Mouse (Mus musculus) frontal cortex, adult (tissue): ENCODE data around the gene Slc2a6.
A peak's percentile ranks its signal among the peaks of the same experiment; 100 is the strongest.

ENCODE experiments used
- ATAC-seq: cut with Nextera tagmentation; 2 replicates; pipeline ENCODE4 v1.9.2; 2017; ENCODE audit warnings: mild to moderate bottlenecking, moderate library complexity, mixed read lengths; ENCODE audit not compliant: low TSS enrichment

The Slc2a6 gene

GRCm38 (mm10) chr2:27036003-27036402, 8.2 kb upstream of the Slc2a6 start:
- ATAC-seq: no peak

DNA sequence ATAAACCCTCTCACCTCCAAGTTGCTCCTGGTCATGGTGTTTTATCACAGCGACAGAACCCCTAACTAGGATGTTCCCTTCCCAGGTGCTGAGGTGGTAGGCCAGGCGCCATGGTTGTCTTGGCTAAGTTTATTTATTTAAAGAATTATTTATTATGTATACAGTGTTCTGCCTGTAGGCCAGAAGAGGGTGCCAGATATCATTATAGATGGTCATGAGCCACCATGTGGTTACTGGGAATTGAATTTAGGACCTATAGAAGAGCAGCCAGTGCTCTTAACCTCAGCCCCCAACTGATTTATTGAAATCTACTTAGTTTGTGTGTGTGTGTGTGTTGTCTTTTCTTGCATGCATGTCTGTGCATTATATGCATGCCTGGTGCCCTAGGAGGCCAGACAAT, 4.6 kb upstream of the Slc2a6 start:
- ATAC-seq: no peak

GRCm38 (mm10) chr2:27028437-27029015, 728 bp upstream of the Slc2a6 start:
- no peak for ATAC-seq

GRCm38 (mm10) chr2:27026857-27027617, 761 bp downstream of the Slc2a6 start:
- no peak for ATAC-seq

DNA sequence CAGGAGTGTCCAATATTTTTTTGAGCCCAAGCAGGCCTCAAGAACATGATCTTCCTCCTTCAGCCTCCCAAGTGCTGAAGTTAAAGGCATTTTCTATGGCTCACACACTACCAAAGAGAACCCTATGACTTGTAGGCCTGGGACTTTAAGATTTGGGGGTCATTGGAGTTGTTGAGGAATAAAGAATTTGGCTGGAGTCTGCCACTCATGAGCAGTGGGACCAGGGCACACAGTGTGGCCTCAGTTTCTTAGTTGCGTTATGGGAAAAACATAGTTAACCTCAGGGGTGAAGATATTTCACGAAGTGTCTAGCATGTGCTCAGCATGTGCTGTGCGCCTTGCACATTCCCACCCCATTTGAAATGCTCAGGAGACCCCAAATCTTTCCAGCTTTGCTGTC, 1.5 kb downstream of the Slc2a6 start:
- no peak for ATAC-seq

- no peak for ATAC-seq
These were observed 2.3 kb downstream of the Slc2a6 start for GRCm38 (mm10) chr2:27025545-27025944.

DNA sequence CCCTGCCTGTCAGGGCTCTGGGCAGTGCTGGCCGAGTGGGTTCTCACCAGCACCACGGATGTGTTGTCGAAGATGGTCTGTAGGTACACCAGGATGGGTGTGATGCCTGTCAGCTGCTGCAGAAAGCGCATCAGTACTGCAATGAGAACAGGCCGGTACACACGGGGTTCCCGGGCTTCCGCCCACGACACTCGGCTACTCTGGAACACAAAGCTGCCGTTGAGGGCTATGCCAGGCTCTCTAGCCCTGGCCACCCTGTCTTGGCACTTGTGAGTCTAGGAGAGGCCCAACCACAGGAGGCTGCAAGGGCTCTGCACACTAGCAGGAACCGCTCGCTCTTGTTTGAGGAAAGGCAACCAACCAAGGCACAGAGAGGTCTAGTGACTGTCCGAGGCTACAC, 3.7 kb downstream of the Slc2a6 start:
- no peak for ATAC-seq

DNA sequence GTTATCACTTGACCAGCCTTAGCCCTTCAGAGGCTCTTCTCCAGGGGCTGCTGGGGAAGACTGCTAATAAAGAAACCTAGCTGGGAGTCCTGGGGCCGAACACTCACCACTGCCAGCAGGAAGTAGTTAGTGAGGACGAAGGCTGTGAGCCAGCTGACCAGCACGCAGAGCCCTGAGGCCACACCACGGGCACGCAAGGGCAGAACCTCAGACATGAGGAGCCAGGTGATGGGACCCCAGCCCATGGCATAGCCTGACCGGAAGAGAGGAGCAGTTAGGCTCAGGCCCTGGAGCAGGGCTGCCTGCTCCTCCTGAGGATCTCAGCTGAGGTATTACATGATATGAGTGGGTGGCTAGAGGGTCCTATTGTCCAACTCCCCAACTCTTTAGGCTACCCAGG, 5.2 kb downstream of the Slc2a6 start:
- no peak for ATAC-seq

- no peak for ATAC-seq
These were observed 6.7 kb downstream of the Slc2a6 start for GRCm38 (mm10) chr2:27021103-27021502.

DNA sequence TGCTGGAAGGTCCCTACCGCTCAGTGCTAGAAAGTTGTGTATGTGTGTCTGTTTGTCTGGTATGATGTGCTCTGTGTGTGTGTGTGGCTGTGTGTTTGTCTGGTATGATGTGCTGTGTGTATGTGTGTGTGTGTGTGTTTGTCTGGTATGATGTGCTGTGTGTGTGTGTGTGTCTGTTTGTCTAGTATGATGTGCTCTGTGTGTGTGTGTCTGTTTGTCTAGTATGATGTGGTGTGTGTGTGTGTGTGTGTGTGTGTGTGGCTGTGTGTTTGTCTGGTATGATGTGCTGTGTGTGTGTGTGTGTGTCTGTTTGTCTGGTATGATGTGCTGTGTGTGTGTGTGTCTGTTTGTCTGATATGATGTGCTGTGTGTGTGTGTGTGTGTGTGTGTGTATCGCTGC, 8.3 kb downstream of the Slc2a6 start:
- no peak for ATAC-seq

DNA sequence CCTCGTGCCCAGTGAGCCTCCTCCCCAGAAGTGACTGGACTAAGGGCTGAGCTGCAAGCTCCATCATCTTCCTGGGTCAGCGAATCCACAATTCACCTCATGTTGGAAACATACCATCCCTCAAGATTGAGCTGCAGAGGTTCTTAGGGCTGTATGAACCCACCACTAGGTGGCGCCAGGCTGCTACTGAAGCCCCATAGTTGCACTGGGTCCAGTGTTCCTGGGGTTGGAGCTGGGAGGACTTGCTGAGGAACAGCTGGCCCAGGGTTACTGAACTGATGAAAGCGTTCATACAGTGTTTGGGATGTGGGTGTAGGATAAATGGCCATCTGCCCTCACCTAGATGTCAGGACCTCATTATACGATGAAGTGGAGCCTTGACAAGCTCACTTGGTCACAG, 10.0 kb downstream of the Slc2a6 start:
- ATAC-seq: peak; percentile 56

GRCm38 (mm10) chr2:27009714-27010244, 18.0 kb downstream of the Slc2a6 start, which contains the start of gene Cacfd1:
Gene Cacfd1 (plus strand): TSS chr2:27009926.
- peak; percentile 77 for ATAC-seq

DNA sequence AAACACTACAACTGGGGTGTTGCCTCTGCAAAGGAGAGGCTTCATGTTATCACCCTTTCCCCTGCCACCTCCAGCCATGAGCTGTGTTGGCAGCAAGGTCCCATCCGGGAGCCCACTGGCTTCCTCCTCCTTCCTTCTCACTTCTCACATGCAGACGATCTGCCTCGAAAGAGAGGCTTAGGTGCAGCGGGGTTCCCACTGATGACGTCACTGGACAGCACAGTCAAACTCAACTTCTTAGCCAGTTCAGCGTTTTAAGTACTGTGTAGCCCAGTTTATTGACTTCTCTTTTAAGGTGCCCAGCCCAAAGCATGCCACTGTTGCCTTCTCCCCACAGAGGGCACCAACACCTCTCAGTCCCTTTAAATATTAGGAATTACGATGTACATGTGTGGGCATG, 20.1 kb downstream of the Slc2a6 start:
- no peak for ATAC-seq

GRCm38 (mm10) chr2:27006255-27006654, 21.5 kb downstream of the Slc2a6 start:
- ATAC-seq: peak; percentile 60

DNA sequence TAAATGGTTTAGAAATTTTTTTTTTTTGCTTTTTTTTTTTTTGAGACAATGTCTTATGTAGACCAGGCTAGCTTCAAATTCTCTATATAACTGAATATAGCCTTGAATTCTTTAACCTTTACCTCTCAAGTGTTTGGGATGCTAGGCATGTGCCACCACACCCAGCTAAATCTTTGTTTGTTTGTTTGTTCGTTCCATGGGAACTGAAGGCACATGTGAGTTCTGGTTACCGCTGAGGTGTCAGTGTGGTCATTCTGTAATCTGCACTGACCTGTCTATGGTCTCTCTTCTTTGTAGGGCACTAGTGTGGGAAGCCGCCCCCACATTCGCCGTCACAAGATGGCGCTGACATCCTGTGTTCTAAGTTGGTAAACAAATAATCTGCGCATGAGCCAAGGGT, 29.8 kb downstream of the Slc2a6 start:
- no peak for ATAC-seq

DNA sequence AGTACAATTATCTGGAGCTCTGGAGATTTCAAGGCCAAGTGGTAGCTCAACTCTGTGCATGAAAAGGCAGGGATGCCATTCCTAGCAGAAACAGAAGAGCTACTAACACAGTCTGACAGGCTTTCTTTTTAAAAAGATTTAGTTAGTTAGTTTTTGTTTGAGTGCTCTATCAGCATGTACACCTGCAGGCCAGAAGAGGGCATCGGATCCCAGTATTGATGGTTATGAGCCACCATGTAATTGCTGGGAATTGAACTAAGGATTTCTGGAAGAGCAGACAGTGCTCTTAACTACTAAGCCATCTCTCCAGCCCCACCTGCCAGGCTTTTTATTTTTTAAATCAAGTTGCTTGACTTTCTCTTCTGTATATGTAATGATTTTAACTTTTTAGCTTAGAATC, 30.3 kb downstream of the Slc2a6 start:
- ATAC-seq: no peak

DNA sequence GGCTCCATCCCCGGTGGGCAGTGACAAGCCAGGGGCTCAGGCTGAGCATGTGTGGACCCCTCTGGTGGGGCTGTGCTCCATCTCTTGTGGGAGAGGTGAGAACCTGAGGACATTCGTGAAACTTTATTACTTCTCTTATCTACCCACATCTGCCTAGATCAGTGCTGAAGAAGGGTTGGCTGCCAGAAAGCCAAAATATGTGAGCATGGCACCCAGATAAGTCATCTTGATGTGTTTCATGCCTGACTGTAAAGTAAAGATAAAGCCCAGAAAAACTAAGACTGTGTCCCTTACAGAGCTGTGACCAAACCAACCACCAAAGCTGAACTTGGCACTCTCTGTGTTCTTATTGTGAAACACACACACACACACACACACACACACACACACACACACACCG, 33.9 kb downstream of the Slc2a6 start:
- ATAC-seq: no peak

DNA sequence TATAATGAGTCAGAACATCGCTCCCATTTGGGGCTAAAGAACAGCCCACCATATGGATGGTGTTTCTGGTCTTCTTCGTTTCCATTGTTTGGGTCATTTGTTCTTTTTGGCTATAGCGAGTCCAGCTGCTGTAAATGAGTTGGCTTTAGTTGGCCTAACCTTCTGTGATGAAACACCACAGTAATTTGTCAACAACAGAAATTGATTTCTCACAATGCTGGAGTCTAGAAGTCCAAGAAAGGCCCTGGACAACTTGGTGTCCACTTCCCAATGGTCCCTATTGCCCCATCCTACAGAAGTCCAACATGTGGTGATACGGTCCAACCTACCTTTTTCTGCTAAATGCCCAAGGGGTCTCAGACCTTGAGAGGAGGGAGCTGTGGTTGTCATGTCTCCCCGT, 43.2 kb downstream of the Slc2a6 start:
- no peak for ATAC-seq

DNA sequence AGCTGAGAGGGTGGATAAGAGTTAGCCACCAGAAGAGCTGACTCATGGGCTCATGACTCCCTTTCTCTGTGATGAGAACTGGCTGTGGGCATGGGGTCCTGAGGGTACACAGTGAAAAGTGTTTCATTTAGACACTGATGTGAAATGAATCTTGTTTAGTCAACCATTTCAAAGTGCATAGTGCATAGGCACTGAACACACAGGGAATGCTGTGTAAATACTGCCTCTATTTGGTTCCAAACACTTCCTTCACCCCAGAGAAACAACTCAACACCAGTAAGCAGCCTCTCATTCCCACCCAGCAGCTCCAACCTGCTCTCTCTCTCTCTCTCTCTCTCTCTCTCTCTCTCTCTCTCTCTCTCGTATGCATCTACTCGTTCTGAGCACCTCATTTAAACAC, 43.6 kb downstream of the Slc2a6 start:
- ATAC-seq: no peak

GRCm38 (mm10) chr2:26980361-26980760, 47.4 kb downstream of the Slc2a6 start:
- no peak for ATAC-seq

DNA sequence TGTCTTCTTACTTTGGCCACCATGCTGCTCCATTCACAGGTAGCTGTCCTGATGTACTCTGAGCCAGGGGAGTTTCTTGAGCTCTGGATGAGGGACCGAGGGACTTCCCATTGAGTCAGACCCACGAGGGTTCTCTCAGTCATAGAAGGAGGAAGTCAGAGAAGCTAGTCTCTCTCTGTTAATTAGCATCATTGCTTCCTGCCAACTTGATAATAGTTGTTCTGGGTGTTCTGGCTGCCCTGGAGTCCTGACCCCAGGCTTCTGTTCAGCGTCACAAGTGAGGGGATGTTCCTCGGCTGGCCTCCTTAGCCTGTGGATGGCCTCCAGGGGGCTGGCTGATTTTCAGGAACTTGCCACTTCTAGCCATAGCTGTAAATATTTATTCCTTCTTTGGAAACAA, 53.8 kb downstream of the Slc2a6 start:
- no peak for ATAC-seq

- ATAC-seq: no peak
These were observed 54.7 kb downstream of the Slc2a6 start, which contains the start of gene Adamts13 for GRCm38 (mm10) chr2:26973116-26973515. Gene Adamts13 (plus strand): TSS chr2:26973416.
